Comparison of ENCODE assay signal across 8 mouse cellular contexts in genomic region chr10:76931122-76931521, GRCm38 (mm10). TPM values are rescaled to one million over a fixed set of nuclear protein-coding genes. Genes with fewer than 3 reads are reported as not detected.
DNase-seq lines count a peak whose midpoint lies in the region; ATAC-seq and TF ChIP-seq lines count a peak whose summit lies in the region.

No protein-coding gene starts in this region.

- no peak for TF ChIP-seq POLR2A in myocyte (IDR thresholded peaks at IDR 0.05; ENCODE audit: insufficient read length, low read depth)

- peak; percentile 58 for DNase-seq in midbrain, postnatal 0 days (ENCODE audit: low spot score)
- DNase-seq in cerebellum, adult 18-20 months: peak; percentile 57 to 66
- DNase-seq in heart, postnatal 10 days: peak; percentile 83 to 85
- no peak for DNase-seq in embryo, embryonic 10 days (ENCODE audit: low spot score)

- TF ChIP-seq CTCF in midbrain, postnatal 0 days (IDR thresholded peaks at IDR 0.05): no peak

- H3K79me2 ChIP-seq in myocyte (ENCODE audit: control insufficient read depth, insufficient read depth): no peaks in the 10 kb centered on the region

- no peak overlapping the region for H3K9ac ChIP-seq in midbrain, postnatal 0 days (replicated peaks; ENCODE audit: low read length, poor library complexity, severe bottlenecking)
- H3K9ac ChIP-seq in midbrain, embryonic 15.5 days: no peak overlapping the region
- H3K9ac ChIP-seq in intestine, embryonic 16.5 days (ENCODE audit: low read depth, low read length): no peak overlapping the region

- H3K27me3 ChIP-seq in midbrain, postnatal 0 days (ENCODE audit: insufficient read depth, low read length): no peaks in the 10 kb centered on the region
- H3K27me3 ChIP-seq in midbrain, embryonic 15.5 days (replicated peaks): no peaks in the 10 kb centered on the region
- no peaks in the 10 kb centered on the region for H3K27me3 ChIP-seq in myocyte (ENCODE audit: control insufficient read depth, insufficient read depth, insufficient read length)
- no peaks in the 10 kb centered on the region for H3K27me3 ChIP-seq in intestine, embryonic 16.5 days (replicated peaks; ENCODE audit: control insufficient read depth, insufficient read depth, low read length)

- intact Hi-C loops in heart, postnatal 10 days (cut with DNase I): no loop called here

- no peaks in the 10 kb centered on the region for H3K36me3 ChIP-seq in midbrain, postnatal 0 days (ENCODE audit: insufficient read depth, low read length)
- no peaks in the 10 kb centered on the region for H3K36me3 ChIP-seq in midbrain, embryonic 15.5 days (replicated peaks)
- H3K36me3 ChIP-seq in myocyte (ENCODE audit: control insufficient read depth, insufficient read depth): no peaks in the 10 kb centered on the region
- no peaks in the 10 kb centered on the region for H3K36me3 ChIP-seq in intestine, embryonic 16.5 days (ENCODE audit: control insufficient read depth, insufficient read depth, low read length)

- H3K27ac ChIP-seq in midbrain, postnatal 0 days (ENCODE audit: low read depth, low read length): no peak overlapping the region
- H3K27ac ChIP-seq in midbrain, embryonic 15.5 days: no peak overlapping the region
- H3K27ac ChIP-seq in intestine, embryonic 16.5 days (ENCODE audit: low read length): no peak overlapping the region

- H3K4me1 ChIP-seq in midbrain, postnatal 0 days (ENCODE audit: insufficient read depth, low read length): no peaks in the 10 kb centered on the region
- no peaks in the 10 kb centered on the region for H3K4me1 ChIP-seq in midbrain, embryonic 15.5 days
- 0 out of 2 replicates have a peak, but pooled peaks cover 5% of the 10 kb centered on the region for H3K4me1 ChIP-seq in intestine, embryonic 16.5 days (ENCODE audit: control insufficient read depth, insufficient read depth, low read length)

- ATAC-seq in midbrain, postnatal 0 days (ENCODE audit: low FRiP score): no peak
- no peak for ATAC-seq in midbrain, embryonic 15.5 days (replicated peaks)
- no peak for ATAC-seq in intestine, embryonic 16.5 days
- no peak for ATAC-seq in megakaryocyte, adult 5-6 weeks (ENCODE audit: poor library complexity, severe bottlenecking)

- H3K9me3 ChIP-seq in midbrain, postnatal 0 days (ENCODE audit: low read length): no peaks in the 10 kb centered on the region
- no peaks in the 10 kb centered on the region for H3K9me3 ChIP-seq in midbrain, embryonic 15.5 days
- H3K9me3 ChIP-seq in intestine, embryonic 16.5 days (ENCODE audit: control insufficient read depth, low read length): no peaks in the 10 kb centered on the region

- no peak overlapping the region for H3K4me3 ChIP-seq in midbrain, postnatal 0 days (ENCODE audit: low read depth, low read length)
- H3K4me3 ChIP-seq in midbrain, embryonic 15.5 days: no peak overlapping the region
- no peak overlapping the region for H3K4me3 ChIP-seq in myocyte
- no peak overlapping the region for H3K4me3 ChIP-seq in intestine, embryonic 16.5 days (ENCODE audit: low read length)

- H3K4me2 ChIP-seq in midbrain, postnatal 0 days (ENCODE audit: low read depth, low read length, poor library complexity, severe bottlenecking): no peak overlapping the region
- H3K4me2 ChIP-seq in midbrain, embryonic 15.5 days: no peak overlapping the region
- H3K4me2 ChIP-seq in myocyte (ENCODE audit: low read depth): peak overlapping the region; percentile 62
- no peak overlapping the region for H3K4me2 ChIP-seq in intestine, embryonic 16.5 days (ENCODE audit: low read depth, low read length)

- no peak overlapping the region for H3ac ChIP-seq in myocyte (ENCODE audit: control insufficient read depth, insufficient read length)

- WGBS in midbrain, postnatal 0 days: 82% methylated on average over 6 of the region's 6 CpGs
- WGBS in midbrain, embryonic 15.5 days: 80% methylated on average over 6 of the region's 6 CpGs
- 66% methylated on average over 6 of the region's 6 CpGs for WGBS in intestine, embryonic 16.5 days

TF ChIP-seq in myocyte, 11 proteins besides CTCF, POLR2A, EP300 and RAD21:
- TF ChIP-seq USF1 (IDR thresholded peaks at IDR 0.05; ENCODE audit: low read depth) (no peak), TCF3 (IDR thresholded peaks at IDR 0.05; ENCODE audit: insufficient read length, low read depth) (no peak), TCF12 (IDR thresholded peaks at IDR 0.05; ENCODE audit: insufficient read depth, poor library complexity, severe bottlenecking) (no peak), CEBPB (IDR thresholded peaks at IDR 0.05; ENCODE audit: insufficient read depth, poor library complexity, severe bottlenecking) (peak; percentile 62)

RNA-seq across cellular contexts. Expression of gene Pcbp3, which starts 30.6 kb away (rescaled TPM):
- total RNA-seq in midbrain, postnatal 0 days (2014; rRNA removed): 50.0 and 52.4 TPM in 2 replicates
- polyA plus RNA-seq in midbrain, postnatal 0 days (2015; fragmentation: Nextera tagmentation; extraction: Ambion mirVana): 74.4 and 76.3 TPM in 2 replicates
- 69.5 and 72.5 TPM in 2 replicates for polyA plus RNA-seq in midbrain, embryonic 15.5 days (2015; fragmentation: Nextera tagmentation; extraction: Ambion mirVana)
- total RNA-seq in heart, postnatal 10 days (2021): 1 to 10 TPM; 8.8 to 9.3 TPM
- polyA plus RNA-seq in myocyte (2012; fragmentation: generic; extraction: Trizol): 10.0 TPM
- polyA plus RNA-seq in intestine, embryonic 16.5 days (2015; fragmentation: Nextera tagmentation; extraction: Ambion mirVana): 42.1 and 44.1 TPM in 2 replicates
- 4.4 and 5.7 TPM in 2 replicates for total RNA-seq in megakaryocyte, adult 5-6 weeks (2015)
- total RNA-seq in megakaryocyte, adult 5-6 weeks (2017): 4.7 and 6.2 TPM in 2 replicates
